Mouse (Mus musculus) right cerebral cortex, adult 2 months (tissue): ENCODE results near the gene Hivep1.

Experiments used
- DNase-seq, 2 experiments: peaks; one replicate each; pipeline ENCODE4 v3.0.0; 2021 to 2022; ENCODE audit warnings: low spot score in 2 of 2

Hivep1 gene

DNA sequence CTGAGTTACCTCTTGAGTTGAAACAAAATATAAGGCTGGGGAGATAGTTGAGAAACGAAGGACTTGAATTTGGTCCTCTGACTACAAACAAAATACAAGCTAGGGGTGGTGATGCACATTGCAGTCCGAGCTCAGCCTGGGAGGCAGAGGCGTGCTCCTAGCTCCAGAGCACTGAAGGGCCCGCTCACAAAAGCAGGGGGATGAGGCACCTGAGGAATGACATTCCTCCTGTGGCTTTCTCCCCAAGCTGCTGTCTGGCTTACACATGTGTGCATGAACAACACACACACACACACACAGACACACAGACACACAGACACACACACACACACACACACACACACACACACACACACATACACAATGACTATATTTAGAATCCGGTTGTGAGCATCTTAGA lies 60.9 kb downstream of the Hivep1 start:
- DNase-seq = no peak

DNA sequence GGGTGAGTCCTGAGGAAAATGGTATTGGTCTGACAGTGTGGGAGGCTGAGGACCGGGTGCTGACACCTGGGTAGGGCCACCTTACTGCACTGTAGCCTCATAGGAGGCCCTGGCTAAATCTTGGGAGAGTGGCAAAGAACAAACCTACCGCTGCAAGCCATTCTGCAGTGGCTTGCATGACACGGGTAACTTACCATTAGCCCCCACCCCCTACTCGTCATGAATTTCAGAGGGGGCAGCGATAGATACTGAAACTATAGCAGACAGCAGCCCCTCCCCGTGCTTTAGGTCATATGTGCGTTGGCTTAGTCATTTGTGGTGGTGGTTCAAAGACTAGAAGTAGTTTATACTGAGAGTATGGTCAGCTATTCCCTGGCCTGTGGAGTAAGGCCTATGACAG lies 61.8 kb downstream of the Hivep1 start:
- DNase-seq = no peak

DNA sequence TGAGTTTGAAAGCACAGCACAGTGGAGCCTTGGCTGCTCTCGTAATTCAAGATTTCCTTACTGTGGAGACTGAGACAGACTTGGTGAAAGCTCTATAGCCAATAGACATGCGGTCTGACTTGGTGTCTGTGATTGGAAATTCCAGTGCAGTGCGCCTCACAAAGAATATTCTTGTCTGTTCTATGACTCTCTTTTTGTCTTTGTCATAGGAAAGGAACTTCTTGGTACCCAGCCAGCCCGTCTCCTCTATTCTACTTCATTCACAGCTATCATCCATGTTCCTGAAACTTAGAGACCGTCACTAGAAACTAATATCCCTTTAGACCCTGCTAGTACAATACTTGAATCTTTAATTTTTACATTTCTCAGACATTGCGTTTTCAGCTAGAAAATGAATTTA lies 64.5 kb downstream of the Hivep1 start:
- no peak for DNase-seq

DNA sequence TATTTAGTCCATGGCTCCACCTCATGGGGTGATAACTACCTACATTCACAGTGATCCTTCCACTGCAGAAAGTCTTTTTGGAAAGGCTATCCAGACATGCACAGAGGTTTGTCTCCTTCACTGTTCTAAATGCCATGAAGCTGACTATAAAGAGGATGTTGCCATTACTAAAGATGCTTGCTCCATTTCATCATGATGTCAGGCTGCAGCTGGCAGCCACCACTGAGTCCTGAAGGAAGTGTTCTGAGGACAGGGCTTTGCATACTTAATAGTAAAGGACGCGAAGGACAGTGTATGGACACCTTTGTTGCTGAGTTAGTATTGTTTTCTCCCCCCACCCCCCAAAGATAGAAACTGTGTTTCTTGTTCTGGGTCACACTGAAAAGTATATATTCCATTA lies 67.2 kb downstream of the Hivep1 start:
- no peak for DNase-seq

DNA sequence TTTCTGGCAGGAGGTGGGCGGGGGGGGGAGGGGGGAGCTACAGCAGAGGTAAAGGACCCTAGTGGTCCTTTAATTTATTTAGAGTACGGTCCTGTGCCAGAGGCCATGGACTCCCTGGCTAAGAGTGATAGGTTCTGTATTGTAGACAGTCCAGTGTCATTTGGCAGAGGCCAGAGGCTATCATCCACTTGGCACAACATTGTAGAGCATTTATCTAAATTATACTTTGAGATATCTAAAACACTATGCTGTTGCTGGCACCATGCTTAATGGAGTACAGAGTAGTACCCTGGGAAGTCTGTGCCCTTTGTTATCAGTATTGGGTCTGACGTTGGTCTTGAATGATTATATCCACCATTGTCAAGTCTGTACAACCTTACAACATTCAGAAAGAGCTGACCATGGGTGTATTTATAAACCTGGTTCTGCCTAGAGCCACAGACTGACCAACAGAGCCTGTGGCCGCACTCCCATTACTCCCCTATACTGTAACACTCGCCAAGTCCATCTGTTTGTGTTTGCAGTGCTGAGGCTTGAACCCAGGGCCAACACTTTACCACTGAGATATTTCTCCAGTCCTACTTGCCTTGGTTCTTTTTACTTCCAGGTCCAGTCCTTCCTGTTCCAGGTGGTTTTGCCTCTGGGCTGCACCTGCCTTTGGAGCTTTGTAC lies 69.4 kb downstream of the Hivep1 start:
- no peak for DNase-seq

DNA sequence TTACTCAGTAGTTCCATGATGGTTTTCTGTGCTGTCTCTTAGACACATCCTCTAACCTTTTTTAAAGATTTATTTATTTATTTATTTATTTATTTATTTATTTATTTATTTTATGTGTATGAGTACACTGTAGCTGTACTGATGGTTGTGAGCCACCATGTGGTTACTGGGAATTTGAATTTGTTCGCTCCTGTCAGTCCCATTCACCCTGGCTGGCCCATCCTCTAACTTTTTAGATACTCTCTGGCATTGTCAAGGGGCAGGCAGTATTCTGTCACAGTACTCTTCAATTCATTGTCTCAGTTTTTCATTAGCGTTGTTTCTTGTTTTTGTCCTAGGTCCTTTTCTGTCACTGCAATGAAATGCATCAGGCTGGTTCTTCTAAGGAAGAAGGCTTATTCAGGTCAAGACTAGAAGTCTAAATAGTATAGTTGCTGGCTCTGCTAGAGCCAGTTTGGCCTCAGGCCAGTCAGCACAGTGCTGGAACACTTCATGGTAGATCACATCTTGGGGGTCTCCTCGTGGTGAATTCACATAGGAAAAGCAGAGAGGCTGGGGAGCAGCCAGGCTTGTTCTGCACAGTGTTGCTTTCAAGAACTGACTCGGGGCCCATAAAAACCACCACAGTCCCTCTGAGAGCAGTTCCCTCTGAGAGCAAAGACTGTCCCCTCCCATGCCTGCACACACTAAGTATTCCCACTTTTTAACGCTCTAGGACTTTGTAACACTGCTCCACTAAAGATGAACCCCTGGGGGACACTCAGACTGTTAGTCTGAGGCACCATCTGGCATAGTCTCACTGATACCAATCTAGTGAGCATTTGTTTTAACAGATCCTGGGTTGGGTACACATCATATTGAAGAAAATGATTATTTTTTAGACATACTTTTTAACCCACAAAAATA lies 70.2 kb downstream of the Hivep1 start:
- DNase-seq = no peak

DNA sequence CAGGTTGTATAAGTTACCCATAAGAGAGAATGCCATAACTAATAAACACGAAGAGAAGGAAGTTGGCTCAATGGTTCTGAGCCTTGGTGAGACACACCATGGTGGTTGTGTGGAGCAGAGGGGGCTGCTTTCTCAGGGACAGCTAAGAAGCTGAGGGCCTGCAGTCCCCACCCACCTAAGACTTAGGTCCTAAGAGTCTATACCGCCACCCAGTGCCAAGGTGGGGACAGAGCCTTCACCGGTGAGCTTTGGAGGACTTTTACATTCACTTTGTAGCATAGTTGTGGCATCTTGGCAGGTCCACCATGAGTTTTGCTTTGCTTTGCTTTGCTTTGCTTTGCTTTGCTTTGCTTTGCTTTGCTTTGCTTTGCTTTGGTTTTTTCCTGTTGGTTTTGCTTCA lies 92.8 kb downstream of the Hivep1 start:
- no peak for DNase-seq

DNA sequence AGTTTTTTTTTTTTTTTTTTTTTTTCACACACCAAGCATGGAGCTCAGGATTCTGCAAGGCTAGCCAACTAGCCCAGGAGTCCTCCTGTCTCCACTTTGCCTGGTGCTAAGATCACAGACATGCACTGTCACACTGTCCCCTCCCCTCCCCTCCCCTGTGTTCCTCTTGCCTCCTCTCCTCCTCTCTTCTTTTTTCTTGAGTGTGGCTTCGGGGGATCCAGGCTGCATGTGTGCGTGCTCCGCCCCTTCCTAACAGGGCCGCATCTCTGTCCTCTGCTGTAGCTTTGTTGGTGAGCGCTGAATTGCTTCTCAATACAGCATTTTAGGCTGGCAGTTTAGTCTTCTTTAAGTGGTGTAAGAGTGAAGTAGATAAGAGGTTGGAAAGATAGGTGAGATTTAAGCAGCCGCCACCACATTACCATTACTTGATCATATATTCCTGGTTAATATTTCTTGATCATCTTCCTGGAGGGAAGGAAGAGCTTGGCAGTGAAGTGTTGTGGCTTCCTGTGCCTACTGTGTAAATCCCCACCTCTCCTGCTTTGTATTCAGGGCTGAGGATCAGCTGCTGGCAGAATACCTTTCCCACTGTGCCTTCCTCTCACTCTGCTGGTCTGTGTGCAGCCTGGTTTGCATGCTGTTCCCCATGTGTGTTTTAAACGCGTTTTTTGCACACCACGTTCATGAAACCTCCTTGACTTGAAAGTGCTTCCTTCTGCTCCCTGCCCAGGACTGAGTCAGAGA lies 97.7 kb downstream of the Hivep1 start:
- DNase-seq = no peak

DNA sequence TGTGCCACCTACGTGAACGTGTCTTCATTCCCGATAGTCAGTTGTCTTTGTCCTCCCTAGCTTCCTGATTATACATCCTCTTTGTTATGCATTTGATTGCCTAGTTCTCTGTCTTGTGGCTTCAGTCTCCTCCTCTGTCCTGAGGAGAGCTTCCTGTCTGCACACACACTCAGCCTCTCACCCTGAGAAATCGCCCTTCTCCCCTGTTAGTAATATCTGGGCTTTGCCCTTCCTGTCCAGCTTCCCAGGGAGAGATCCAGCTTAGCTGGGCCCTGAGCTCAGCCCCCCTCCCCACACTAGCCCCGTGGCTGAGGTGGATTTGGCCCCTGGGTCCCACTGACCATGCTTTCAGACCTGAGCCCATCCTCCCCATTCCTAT lies 98.2 kb downstream of the Hivep1 start:
- DNase-seq = no peak

DNA sequence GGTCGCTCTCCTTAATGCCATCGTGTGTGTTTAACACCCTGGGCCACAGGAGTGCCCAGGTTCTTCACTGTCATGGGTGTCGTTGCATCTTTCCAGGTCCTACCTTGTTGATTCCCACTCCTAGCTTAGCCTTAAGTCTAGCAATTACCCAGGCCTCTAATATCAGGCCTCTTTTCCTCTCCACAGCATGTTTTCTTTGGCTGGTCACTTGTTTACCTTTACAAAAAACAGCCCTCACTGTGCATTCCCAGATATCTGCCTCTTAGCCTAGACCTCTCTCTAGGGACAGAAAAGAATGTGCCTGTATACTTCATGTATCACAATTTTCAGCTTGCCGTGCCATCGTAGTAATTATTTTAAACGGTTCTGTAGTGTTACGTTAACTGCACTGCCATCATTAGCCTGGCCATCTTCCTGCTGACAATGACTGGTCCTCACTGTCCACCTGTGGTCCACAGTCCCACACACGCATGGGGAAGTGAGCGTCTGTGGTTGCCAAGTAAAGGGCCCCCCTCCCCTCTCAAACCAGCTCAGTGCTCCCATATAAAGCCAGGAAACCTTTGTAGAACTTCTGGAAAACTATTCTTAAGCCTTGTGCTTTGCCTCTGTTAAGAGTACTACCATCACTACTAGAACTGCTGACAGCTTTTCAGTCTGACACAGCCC lies 98.8 kb downstream of the Hivep1 start:
- DNase-seq = no peak

DNA sequence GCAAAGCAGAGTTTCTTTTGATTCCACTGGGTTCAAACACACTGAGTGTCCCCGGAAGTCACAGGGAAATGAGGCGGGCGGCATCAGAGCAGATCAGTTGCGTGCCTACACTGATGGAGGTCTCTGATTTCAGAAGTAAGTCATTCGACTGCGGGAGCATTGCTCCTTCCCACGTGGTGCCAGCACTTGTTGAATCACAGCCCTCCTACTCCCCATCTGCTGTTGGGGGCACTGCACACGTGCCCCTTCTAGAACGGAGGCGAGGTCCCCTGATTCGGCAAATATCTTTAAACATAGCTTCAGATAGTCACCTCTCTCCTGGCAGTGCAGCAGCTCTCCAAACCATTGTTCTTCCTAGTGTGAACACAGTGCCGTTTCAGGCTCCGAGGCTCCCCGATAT lies 106.4 kb downstream of the Hivep1 start:
- DNase-seq = peak; percentile 53 to 57

DNA sequence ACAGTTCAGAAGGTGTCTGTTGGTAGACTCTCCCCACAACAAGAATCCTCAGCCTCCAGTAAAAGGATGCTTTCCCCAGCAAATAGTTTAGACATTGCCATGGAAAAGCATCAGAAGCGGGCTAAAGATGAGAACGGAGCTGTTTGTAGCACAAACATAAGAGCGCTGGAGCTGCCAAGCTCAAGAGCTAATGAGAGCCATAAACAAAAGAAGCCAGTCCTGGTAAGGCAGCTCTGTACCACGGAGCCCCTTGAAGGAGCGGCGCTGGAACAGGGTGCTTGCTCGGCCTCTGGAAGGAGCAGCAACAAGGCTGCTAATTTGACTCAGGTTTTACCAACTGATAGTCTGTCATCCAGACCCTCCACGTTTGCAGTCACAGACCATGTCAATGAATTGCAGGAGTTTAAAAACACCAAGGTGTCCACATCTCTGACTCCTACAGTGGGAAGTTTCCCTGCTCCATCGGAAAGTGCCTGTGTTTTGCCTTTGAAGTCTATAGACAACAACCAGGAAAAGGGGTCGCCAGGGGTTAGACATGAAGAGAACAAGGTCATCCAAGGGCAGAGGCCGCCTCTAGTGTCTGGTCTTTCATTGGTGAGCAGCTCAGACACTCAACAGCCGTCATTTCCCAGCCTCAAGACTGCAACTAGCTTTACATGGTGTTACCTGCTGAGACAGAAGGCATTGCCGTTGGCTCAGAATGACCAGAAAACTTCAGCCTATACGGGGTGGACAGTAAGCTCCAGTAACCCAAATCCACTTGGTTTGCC lies 107.8 kb downstream of the Hivep1 start:
- DNase-seq = no peak

DNA sequence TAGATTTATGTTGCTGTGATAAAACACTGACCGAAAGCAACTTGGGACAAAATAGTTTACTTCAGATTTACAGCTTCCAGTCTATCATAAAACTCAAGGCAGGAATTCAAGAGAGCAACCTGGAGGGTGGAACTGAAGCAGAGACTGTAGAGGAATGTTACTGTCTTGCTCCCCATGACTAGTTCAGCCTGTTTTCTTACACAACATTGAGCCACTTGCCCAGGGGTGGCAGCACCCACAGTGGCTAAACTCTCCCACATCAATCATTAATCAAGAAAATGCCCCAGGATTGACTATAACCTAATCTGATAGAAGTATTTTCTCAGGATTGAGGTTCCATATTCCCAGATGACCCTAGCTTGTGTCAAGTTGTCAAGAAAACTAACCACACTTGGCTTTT lies 119.0 kb downstream of the Hivep1 start:
- no peak for DNase-seq

DNA sequence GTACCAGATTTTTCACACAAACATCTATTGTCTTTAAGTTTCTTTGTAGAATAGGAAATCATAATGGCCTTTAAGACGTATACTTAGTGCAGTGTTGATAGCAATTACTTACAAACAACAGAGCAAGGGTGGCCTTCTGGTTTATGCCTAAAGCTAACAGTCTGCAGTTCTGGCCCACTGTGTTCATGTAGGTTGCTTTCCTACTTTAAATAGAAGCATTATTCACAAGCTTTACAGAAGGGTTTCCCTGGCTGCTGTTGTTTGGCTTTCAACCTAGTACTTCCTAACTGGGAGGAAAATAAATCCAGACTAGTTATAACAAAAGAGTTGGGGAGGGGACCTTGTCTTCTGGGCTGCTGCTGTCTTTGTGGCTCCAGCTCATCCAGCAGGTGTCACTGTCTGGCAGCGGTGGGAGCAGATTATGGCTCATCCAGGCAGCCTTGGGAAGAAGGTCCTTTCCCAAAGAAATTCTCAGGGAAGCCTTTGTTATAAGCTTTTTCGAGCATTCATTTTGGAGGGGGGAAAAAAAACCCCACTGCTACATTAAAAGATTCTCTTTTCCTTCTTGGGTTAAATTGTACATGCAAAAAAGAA lies 123.1 kb downstream of the Hivep1 start:
- peak; percentile 47 to 54 for DNase-seq

DNA sequence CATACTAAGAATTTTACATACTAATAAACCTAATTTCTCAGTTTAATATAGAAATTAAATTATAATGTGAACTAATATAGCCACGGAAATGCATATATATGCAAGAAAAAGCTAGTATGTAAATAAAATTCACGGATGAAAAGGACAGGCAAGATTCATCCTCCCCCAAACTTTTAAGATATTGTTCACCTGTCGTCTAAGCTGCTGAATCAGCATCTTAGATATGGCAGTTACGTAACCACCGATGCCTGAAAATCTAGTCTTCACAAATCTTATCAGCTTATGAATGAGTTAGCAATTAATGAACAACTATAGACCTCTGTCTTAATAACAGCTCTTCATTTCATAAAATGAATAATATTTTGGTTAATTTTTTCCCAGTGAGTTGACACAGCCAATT lies 130.8 kb downstream of the Hivep1 start:
- no peak for DNase-seq

DNA sequence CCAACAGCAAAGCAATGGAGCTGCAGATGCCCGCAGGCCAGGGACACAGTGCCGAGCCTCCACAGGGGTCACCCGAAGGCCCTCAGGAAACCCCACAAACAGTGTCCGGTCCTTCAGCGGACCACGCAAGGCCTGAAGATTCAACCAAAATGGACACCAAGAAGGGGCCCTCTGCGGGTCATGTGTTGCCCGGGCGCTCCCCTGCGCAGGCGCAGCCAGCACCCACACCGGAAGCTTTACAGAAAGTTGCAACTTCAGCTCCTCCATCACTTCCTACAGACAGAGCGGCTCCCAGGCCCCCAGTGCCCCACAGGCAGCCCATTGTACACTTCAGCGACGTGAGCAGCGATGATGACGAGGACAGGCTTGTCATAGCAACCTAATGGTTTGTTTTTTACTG lies 132.3 kb downstream of the Hivep1 start:
- no peak for DNase-seq

DNA sequence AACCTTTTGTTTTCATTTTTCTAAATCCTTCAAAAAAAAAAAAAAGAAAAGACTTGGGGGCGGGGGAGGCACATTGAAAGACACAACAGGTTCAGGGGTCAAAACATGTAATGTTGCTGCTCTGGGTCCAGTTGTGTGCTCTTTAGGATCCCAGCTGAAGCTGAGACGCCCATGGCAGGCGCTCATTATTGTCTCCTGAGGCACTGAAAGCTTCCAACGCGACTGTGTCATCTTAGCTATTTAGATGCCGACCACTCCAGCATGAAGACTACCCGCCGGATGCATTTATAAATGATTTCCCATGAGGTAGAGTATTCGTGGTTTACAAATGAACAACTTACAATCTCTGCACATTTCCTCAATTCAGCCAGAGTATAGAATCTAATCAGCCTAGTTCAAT lies 141.2 kb downstream of the Hivep1 start:
- DNase-seq = no peak

DNA sequence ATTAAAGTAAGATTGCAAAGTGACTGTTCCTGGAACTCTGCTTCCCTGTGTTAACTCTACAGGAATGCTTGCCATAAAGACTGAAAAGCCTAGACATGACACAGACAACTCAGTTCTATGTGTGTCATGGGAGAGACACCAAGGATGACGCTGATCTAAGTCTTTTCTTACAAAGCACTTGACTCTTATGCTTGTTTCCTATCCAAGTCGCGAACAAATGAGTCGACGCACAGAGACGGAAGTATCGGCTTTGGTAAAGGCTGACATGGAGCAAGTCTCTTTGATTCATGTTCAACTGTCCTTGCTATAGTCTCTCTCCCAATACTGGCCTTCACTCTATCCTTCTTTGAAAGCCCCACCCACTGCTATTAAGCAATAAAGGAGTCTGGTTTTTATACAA lies 143.8 kb downstream of the Hivep1 start:
- no peak for DNase-seq

DNA sequence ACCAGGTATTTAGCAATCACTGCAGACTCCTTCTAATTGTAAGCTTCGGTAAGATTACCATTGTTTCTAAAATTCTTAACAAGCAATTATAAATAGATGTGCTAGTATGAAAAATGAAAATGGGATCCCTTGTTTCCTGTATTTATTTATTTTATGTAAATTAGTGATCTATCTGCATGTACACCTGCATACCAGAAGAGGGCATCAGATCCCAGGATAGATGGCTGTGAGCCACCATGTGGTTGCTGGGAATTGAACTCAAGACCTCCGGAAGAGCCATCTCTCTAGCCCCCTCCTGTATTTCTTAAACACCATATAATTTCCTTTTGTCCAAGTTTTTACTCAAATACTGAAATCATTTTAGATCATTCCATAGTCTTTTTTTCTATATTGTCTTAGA lies 145.8 kb downstream of the Hivep1 start:
- no peak for DNase-seq

DNA sequence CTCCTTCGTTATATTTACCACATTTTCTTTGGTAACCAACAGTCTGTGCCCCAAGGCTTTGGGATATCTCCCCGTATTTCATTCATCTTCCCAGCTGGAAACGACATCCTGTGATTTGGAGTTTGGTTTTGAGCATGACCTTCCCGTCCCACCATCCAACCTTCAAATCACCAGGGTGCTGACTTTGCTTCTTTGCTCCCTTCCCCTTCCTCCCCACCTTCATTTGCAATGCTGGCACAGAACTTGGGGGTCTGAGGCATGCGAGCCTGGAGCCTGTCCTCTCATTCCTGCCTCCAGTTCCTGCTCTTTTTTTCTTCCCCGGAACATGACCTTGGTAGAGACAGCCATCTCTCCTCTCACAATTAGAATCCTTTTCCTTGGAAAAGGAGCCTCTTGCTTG lies 161.7 kb downstream of the Hivep1 start:
- DNase-seq = no peak

DNA sequence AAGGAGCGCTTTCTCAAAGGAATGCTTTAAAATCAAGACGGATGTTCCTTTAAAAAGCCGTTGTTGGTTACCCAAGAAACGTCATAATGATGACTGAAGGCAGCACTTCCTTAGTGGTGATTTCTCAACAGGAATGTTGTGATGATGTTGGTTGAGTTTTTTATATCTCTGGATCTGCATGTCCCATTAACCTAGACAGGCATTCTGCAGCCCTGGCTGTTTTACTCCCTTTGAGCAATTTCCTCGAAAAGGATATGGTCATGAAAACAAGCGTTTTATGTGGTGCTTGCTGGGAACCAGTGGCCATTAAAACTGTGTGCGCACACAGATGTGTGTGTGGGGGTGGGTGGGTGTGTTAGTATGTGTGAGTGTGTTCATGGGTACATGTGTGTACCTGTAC lies 170.6 kb downstream of the Hivep1 start:
- no peak for DNase-seq
